Mouse (Mus musculus) hindbrain, embryonic 12.5 days (tissue): ENCODE data around the gene Crisp1. TPM values are rescaled to one million over a fixed set of nuclear protein-coding genes. Genes with fewer than 3 reads are reported as not detected.

ENCODE experiments used
- ATAC-seq: fragments of 200-750 bp; cut with Nextera tagmentation; 2 replicates; pipeline ENCODE4 v1.8.0; 2017; ENCODE audit warnings: moderate TSS enrichment; ENCODE audit not compliant: low FRiP score
- H3K27ac ChIP-seq: fragments of 300-500 bp; sonication (generic); 2 replicates; pipeline ENCODE4 v1.5.1; 2016; ENCODE audit warnings: mild to moderate bottlenecking
- H3K27me3 ChIP-seq: fragments of 300-500 bp; sonication (generic); 2 replicates; pipeline ENCODE4 v1.6.1; 2016; ENCODE audit warnings: mild to moderate bottlenecking
- H3K36me3 ChIP-seq: fragments of 300-500 bp; sonication (generic); 2 replicates; pipeline ENCODE4 v1.6.1; 2016; ENCODE audit warnings: mild to moderate bottlenecking
- H3K4me1 ChIP-seq: fragments of 300-500 bp; sonication (generic); 2 replicates; pipeline ENCODE4 v1.6.1; 2016
- H3K4me2 ChIP-seq: fragments of 300-500 bp; sonication (generic); replicated peaks from 2 replicates; pipeline ENCODE4 v1.6.1; 2016; ENCODE audit warnings: mild to moderate bottlenecking
- H3K4me3 ChIP-seq: fragments of 300-500 bp; sonication (generic); 2 replicates; pipeline ENCODE4 v1.5.1; 2016; ENCODE audit warnings: mild to moderate bottlenecking
- H3K9ac ChIP-seq: fragments of 300-500 bp; sonication (generic); 2 replicates; pipeline ENCODE4 v1.6.1; 2016; ENCODE audit warnings: mild to moderate bottlenecking, moderate library complexity
- H3K9me3 ChIP-seq: fragments of 300-500 bp; sonication (generic); replicated peaks from 2 replicates; pipeline ENCODE4 v1.6.1; 2016; ENCODE audit warnings: mild to moderate bottlenecking
- WGBS: fragments of 180-500 bp; shearing (Covaris S2); methylation state at CpG from one replicate; pipeline ENCODE4 v1.1.7; 2016; 5-methylcytosine and 5-hydroxymethylcytosine counted together
- polyA plus RNA-seq: library from polyadenylated mRNA; unstranded; fragments of >200 nt; fragmentation: Nextera tagmentation; extraction: Ambion mirVana; gene quantifications from 2 replicates; pipeline ENCODE4 v1.2.1, GENCODE M21; 2016

Gene Crisp1
- polyA plus RNA-seq, result not detected in 2 replicates

- no peak within 1 kb of the TSS for H3K4me3 ChIP-seq
- H3K36me3 ChIP-seq, result no peaks in the 10 kb centered on the region
- H3K27me3 ChIP-seq, result no peaks in the 10 kb centered on the region
- H3K4me2 ChIP-seq, result no peak within 1 kb of the TSS
- no peak within 1 kb of the TSS for H3K27ac ChIP-seq
- 86% methylated on average over 2 of the region's 2 CpGs for WGBS
- H3K4me1 ChIP-seq, result no peaks in the 10 kb centered on the region
- no peak within 1 kb of the TSS for H3K9ac ChIP-seq
- no peaks in the 10 kb centered on the region for H3K9me3 ChIP-seq
- no peak for ATAC-seq
Measured at GRCm38 (mm10) chr17:40319062-40319461, at the start of gene Crisp1. Crisp1 (minus strand) TSS chr17:40319207.

GRCm38 (mm10) chr17:40342497-40343009 is 23.5 kb upstream of the Crisp1 start:
- no peaks in the 10 kb centered on the region for H3K9me3 ChIP-seq
- no peak for ATAC-seq
- H3K36me3 ChIP-seq, result no peaks in the 10 kb centered on the region
- no peaks in the 10 kb centered on the region for H3K27me3 ChIP-seq
- H3K4me2 ChIP-seq, result no peak overlapping the region
- H3K4me1 ChIP-seq, result no peaks in the 10 kb centered on the region
- H3K9ac ChIP-seq, result no peak overlapping the region
- 69% methylated on average over 3 of the region's 3 CpGs for WGBS
- H3K4me3 ChIP-seq, result no peak overlapping the region
- H3K27ac ChIP-seq, result no peak overlapping the region

- 85% methylated on average over 2 of the region's 2 CpGs for WGBS
- H3K27me3 ChIP-seq, result no peaks in the 10 kb centered on the region
- no peak overlapping the region for H3K4me3 ChIP-seq
- no peak overlapping the region for H3K4me2 ChIP-seq
- no peaks in the 10 kb centered on the region for H3K4me1 ChIP-seq
- H3K9ac ChIP-seq, result no peak overlapping the region
- no peak overlapping the region for H3K27ac ChIP-seq
- no peaks in the 10 kb centered on the region for H3K36me3 ChIP-seq
- no peak for ATAC-seq
- H3K9me3 ChIP-seq, result no peaks in the 10 kb centered on the region
Measured at GRCm38 (mm10) chr17:40285435-40285834, 33.6 kb downstream of the Crisp1 start.

- Histone ChIP-seq H3K9ac (no peak overlapping the region), H3K4me2 (no peak overlapping the region), H3K4me3 (no peak overlapping the region), H3K27ac (no peak overlapping the region), H3K4me1 (no peaks in the 10 kb centered on the region), H3K9me3 (no peaks in the 10 kb centered on the region), H3K36me3 (no peaks in the 10 kb centered on the region), H3K27me3 (no peaks in the 10 kb centered on the region)
- no peak for ATAC-seq
- 81% methylated on average over 1 of the region's 1 CpGs for WGBS
Measured at GRCm38 (mm10) chr17:40275519-40275918, 43.5 kb downstream of the Crisp1 start.

- H3K9ac ChIP-seq, result no peak overlapping the region
- H3K27ac ChIP-seq, result no peak overlapping the region
- H3K27me3 ChIP-seq, result no peaks in the 10 kb centered on the region
- H3K4me3 ChIP-seq, result no peak overlapping the region
- WGBS, result 55% methylated on average over 1 of the region's 1 CpGs
- no peaks in the 10 kb centered on the region for H3K36me3 ChIP-seq
- no peak overlapping the region for H3K4me2 ChIP-seq
- no peaks in the 10 kb centered on the region for H3K9me3 ChIP-seq
- no peak for ATAC-seq
- H3K4me1 ChIP-seq, result no peaks in the 10 kb centered on the region
Measured at GRCm38 (mm10) chr17:40274906-40275470, 44.0 kb downstream of the Crisp1 start.

GRCm38 (mm10) chr17:40252487-40252886 is 66.5 kb downstream of the Crisp1 start:
- no peak for ATAC-seq

More at GRCm38 (mm10) chr17:40252487-40252886, 66.5 kb downstream of the Crisp1 start:
- H3K27me3 ChIP-seq, result no peaks in the 10 kb centered on the region
- 82% methylated on average over 1 of the region's 1 CpGs for WGBS
- H3K4me1 ChIP-seq, result no peaks in the 10 kb centered on the region
- H3K4me3 ChIP-seq, result no peak overlapping the region
- H3K36me3 ChIP-seq, result no peaks in the 10 kb centered on the region
- H3K4me2 ChIP-seq, result no peak overlapping the region
- H3K9ac ChIP-seq, result no peak overlapping the region
- no peak overlapping the region for H3K27ac ChIP-seq
- H3K9me3 ChIP-seq, result no peaks in the 10 kb centered on the region

Other genes starting within 250 kb of the Crisp1 start
- gene AC192777.2, start 223.8 kb downstream of the Crisp1 start, polyA plus RNA-seq, result not detected in 2 replicates
- not detected in 2 replicates for gene Pgk2, start 110.6 kb downstream of the Crisp1 start, polyA plus RNA-seq
- gene Crisp3, start 76.9 kb downstream of the Crisp1 start, polyA plus RNA-seq, result not detected in 2 replicates
- gene Esp8, start 200.8 kb upstream of the Crisp1 start, polyA plus RNA-seq, result not detected in 2 replicates
- gene Esp6, start 242.3 kb upstream of the Crisp1 start, polyA plus RNA-seq, result not detected in 2 replicates